Mouse (Mus musculus): ENCODE measurements at regions not wholly inside any gene's neighbourhood (a gene's known extent, or its start where the extent isn't known, plus 50 kb on each side); places are given as distances from the start of the nearest gene placed in this dataset.

DNA sequence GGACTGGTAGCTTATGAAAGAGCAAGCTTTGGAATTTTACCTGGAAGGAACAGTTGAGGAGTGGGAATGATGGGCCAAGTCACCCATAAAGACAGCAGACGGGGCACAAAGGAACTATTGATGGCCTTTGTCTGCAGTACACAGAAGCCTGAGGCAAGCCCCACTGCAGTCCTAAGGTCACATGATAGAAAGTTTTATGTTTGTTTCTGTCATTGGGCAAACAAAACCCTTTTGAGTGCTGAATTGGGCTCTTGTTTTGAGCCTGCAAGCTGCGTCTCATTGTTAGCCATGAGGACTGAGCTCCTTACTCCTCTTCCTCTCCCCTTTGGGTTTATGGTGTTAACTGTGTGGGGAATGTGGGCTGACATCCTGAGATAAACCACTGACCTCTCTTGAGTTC lies 227.7 kb upstream of the Fign start:
- Histone ChIP-seq H3K27me3 (replicated peaks; ENCODE audit: insufficient read depth, low read length) (no peaks in the 10 kb centered on the region), H3K36me3 (ENCODE audit: insufficient read depth, low read length) (no peaks in the 10 kb centered on the region), H3K4me2 (replicated peaks; ENCODE audit: low read depth, low read length) (no peak overlapping the region), H3K4me3 (ENCODE audit: low read depth, low read length) (no peak overlapping the region), H3K4me1 (ENCODE audit: insufficient read depth, low read depth, low read length) (no peaks in the 10 kb centered on the region), H3K27ac (ENCODE audit: low read length) (no peak overlapping the region), H3K9me3 (ENCODE audit: low read length) (no peaks in the 10 kb centered on the region), H3K9ac (replicated peaks; ENCODE audit: low read depth) (no peak overlapping the region)
- no peak for DNase-seq (ENCODE audit: low spot score)
- TF ChIP-seq EP300 (IDR thresholded peaks at IDR 0.05) (no peak), CTCF (IDR thresholded peaks at IDR 0.05) (no peak)
- ATAC-seq: no peak
- WGBS: 51% methylated on average over 2 of the region's 2 CpGs
